Mouse (Mus musculus): ENCODE measurements around the gene Rps26. TPM values are rescaled to one million over a fixed set of nuclear protein-coding genes. Genes with fewer than 3 reads are reported as not detected.

Rps26 gene
- polyA plus RNA-seq, 1 experiment from 2014 or later, result 711 TPM

- H3K9me3 ChIP-seq, result no peaks in the 10 kb centered on the region
- H3K4me1 ChIP-seq, result no peaks in the 10 kb centered on the region
- H3K9ac ChIP-seq, result no peak overlapping the region
- no peak overlapping the region for H3K4me2 ChIP-seq
- WGBS, result 34% methylated on average over 9 of the region's 9 CpGs
- H3K4me3 ChIP-seq, result no peak overlapping the region
- no peak overlapping the region for H3K27ac ChIP-seq
- no peaks in the 10 kb centered on the region for H3K27me3 ChIP-seq
- no peaks in the 10 kb centered on the region for H3K36me3 ChIP-seq
- no peak for ATAC-seq (ENCODE audit: borderline replicate concordance, extremely low read depth, low FRiP score, low TSS enrichment)
Measured at GRCm38 (mm10) chr10:128659490-128659889, 32.9 kb upstream of the Rps26 start.

- Histone ChIP-seq H3K27me3 (no peaks in the 10 kb centered on the region), H3K27ac (no peak overlapping the region), H3K36me3 (no peaks in the 10 kb centered on the region), H3K9me3 (no peaks in the 10 kb centered on the region), H3K4me3 (no peak overlapping the region), H3K4me2 (no peak overlapping the region), H3K9ac (no peak overlapping the region), H3K4me1 (no peaks in the 10 kb centered on the region)
- ATAC-seq (ENCODE audit: borderline replicate concordance, extremely low read depth, low FRiP score, low TSS enrichment), result no peak
- WGBS, result 43% methylated on average over 9 of the region's 9 CpGs
Measured at GRCm38 (mm10) chr10:128657844-128658243, 31.3 kb upstream of the Rps26 start.

GRCm38 (mm10) chr10:128656731-128657130 is 30.2 kb upstream of the Rps26 start:
- Histone ChIP-seq H3K27me3 (no peaks in the 10 kb centered on the region), H3K27ac (no peak overlapping the region), H3K4me1 (no peaks in the 10 kb centered on the region), H3K4me2 (no peak overlapping the region), H3K9me3 (no peaks in the 10 kb centered on the region), H3K4me3 (no peak overlapping the region), H3K9ac (no peak overlapping the region), H3K36me3 (no peaks in the 10 kb centered on the region)
- WGBS, result 72% methylated on average over 1 of the region's 1 CpGs
- ATAC-seq (ENCODE audit: borderline replicate concordance, extremely low read depth, low FRiP score, low TSS enrichment), result no peak

GRCm38 (mm10) chr10:128655254-128655653 is 28.7 kb upstream of the Rps26 start:
- ATAC-seq (ENCODE audit: borderline replicate concordance, extremely low read depth, low FRiP score, low TSS enrichment), result no peak
- no peak overlapping the region for H3K9ac ChIP-seq
- H3K4me2 ChIP-seq, result no peak overlapping the region
- peak overlapping the region; percentile 33; the same call in 1 of the 2 replicates for H3K27ac ChIP-seq
- H3K36me3 ChIP-seq, result no peaks in the 10 kb centered on the region
- no peaks in the 10 kb centered on the region for H3K4me1 ChIP-seq
- WGBS, result 27% methylated on average over 3 of the region's 3 CpGs
- no peaks in the 10 kb centered on the region for H3K27me3 ChIP-seq
- H3K4me3 ChIP-seq, result no peak overlapping the region
- no peaks in the 10 kb centered on the region for H3K9me3 ChIP-seq

GRCm38 (mm10) chr10:128653866-128654265 is 27.3 kb upstream of the Rps26 start:
- no peak overlapping the region for H3K9ac ChIP-seq
- no peaks in the 10 kb centered on the region for H3K9me3 ChIP-seq
- H3K27ac ChIP-seq, result no peak overlapping the region
- WGBS, result 62% methylated on average over 4 of the region's 4 CpGs
- no peaks in the 10 kb centered on the region for H3K4me1 ChIP-seq
- H3K4me3 ChIP-seq, result no peak overlapping the region
- ATAC-seq (ENCODE audit: borderline replicate concordance, extremely low read depth, low FRiP score, low TSS enrichment), result no peak
- H3K27me3 ChIP-seq, result no peaks in the 10 kb centered on the region
- H3K36me3 ChIP-seq, result no peaks in the 10 kb centered on the region
- no peak overlapping the region for H3K4me2 ChIP-seq

GRCm38 (mm10) chr10:128646139-128647089 is 19.9 kb upstream of the Rps26 start:
- Histone ChIP-seq H3K4me2 (peak overlapping the region; percentile 89), H3K27me3 (0 out of 2 replicates have a peak, but pooled peaks cover 4% of the 10 kb centered on the region), H3K9ac (no peak overlapping the region), H3K4me1 (peaks cover 25% of the 10 kb centered on the region; the same call in 1 of the 2 replicates), H3K9me3 (no peaks in the 10 kb centered on the region), H3K27ac (no peak overlapping the region), H3K36me3 (no peaks in the 10 kb centered on the region), H3K4me3 (peak overlapping the region; percentile 50)
- 3% methylated on average over 13 of the region's 13 CpGs for WGBS
- peak; percentile 59; the same call in 1 of the 2 replicates for ATAC-seq (ENCODE audit: borderline replicate concordance, extremely low read depth, low FRiP score, low TSS enrichment)

GRCm38 (mm10) chr10:128645111-128646011 is 18.8 kb upstream of the Rps26 start, which contains the start of gene Ikzf4:
Gene Ikzf4, minus strand, starts transcription at chr10:128645991.
- Histone ChIP-seq H3K4me3 (peak within 1 kb of the TSS; percentile 50), H3K27ac (no peak within 1 kb of the TSS), H3K36me3 (no peaks in the 10 kb centered on the region), H3K9me3 (no peaks in the 10 kb centered on the region), H3K4me1 (peaks cover 25% of the 10 kb centered on the region; the same call in 1 of the 2 replicates), H3K9ac (peak within 1 kb of the TSS; percentile 53), H3K27me3 (0 out of 2 replicates have a peak, but pooled peaks cover 4% of the 10 kb centered on the region), H3K4me2 (peak within 1 kb of the TSS; percentile 89)
- WGBS, result 5% methylated on average over 35 of the region's 36 CpGs
- peak; percentile 67; the same call in 1 of the 2 replicates for ATAC-seq (ENCODE audit: borderline replicate concordance, extremely low read depth, low FRiP score, low TSS enrichment)

GRCm38 (mm10) chr10:128642749-128643148 is 16.2 kb upstream of the Rps26 start:
- ATAC-seq (ENCODE audit: borderline replicate concordance, extremely low read depth, low FRiP score, low TSS enrichment), result no peak
- 78% methylated on average over 6 of the region's 6 CpGs for WGBS

GRCm38 (mm10) chr10:128641871-128642270 is 15.3 kb upstream of the Rps26 start:
- Histone ChIP-seq H3K27me3 (0 out of 2 replicates have a peak, but pooled peaks cover 4% of the 10 kb centered on the region), H3K4me2 (no peak overlapping the region), H3K4me1 (peaks cover 25% of the 10 kb centered on the region; the same call in 1 of the 2 replicates), H3K36me3 (no peaks in the 10 kb centered on the region), H3K27ac (no peak overlapping the region), H3K9me3 (no peaks in the 10 kb centered on the region), H3K9ac (no peak overlapping the region), H3K4me3 (no peak overlapping the region)
- 0 out of 2 replicates have a peak, but pooled peaks have one; percentile 9 for ATAC-seq (ENCODE audit: borderline replicate concordance, extremely low read depth, low FRiP score, low TSS enrichment)
- WGBS, result 59% methylated on average over 7 of the region's 7 CpGs

More at GRCm38 (mm10) chr10:128642749-128643148, 16.2 kb upstream of the Rps26 start:
- H3K4me3 ChIP-seq, result no peak overlapping the region
- H3K27me3 ChIP-seq, result 0 out of 2 replicates have a peak, but pooled peaks cover 4% of the 10 kb centered on the region
- H3K36me3 ChIP-seq, result no peaks in the 10 kb centered on the region
- no peaks in the 10 kb centered on the region for H3K9me3 ChIP-seq
- H3K4me1 ChIP-seq, result peaks cover 25% of the 10 kb centered on the region; the same call in 1 of the 2 replicates
- no peak overlapping the region for H3K4me2 ChIP-seq
- H3K27ac ChIP-seq, result no peak overlapping the region
- no peak overlapping the region for H3K9ac ChIP-seq

GRCm38 (mm10) chr10:128640891-128641290 is 14.3 kb upstream of the Rps26 start:
- Histone ChIP-seq H3K27me3 (0 out of 2 replicates have a peak, but pooled peaks cover 4% of the 10 kb centered on the region), H3K9me3 (no peaks in the 10 kb centered on the region), H3K9ac (no peak overlapping the region), H3K4me3 (no peak overlapping the region), H3K36me3 (no peaks in the 10 kb centered on the region), H3K4me1 (peaks cover 17% of the 10 kb centered on the region; the same call in 1 of the 2 replicates), H3K27ac (no peak overlapping the region), H3K4me2 (no peak overlapping the region)
- WGBS, result 90% methylated on average over 15 of the region's 15 CpGs
- no peak for ATAC-seq (ENCODE audit: borderline replicate concordance, extremely low read depth, low FRiP score, low TSS enrichment)

- Histone ChIP-seq H3K27me3 (0 out of 2 replicates have a peak, but pooled peaks cover 4% of the 10 kb centered on the region), H3K9me3 (no peaks in the 10 kb centered on the region), H3K9ac (no peak overlapping the region), H3K4me3 (no peak overlapping the region), H3K4me1 (peaks cover 11% of the 10 kb centered on the region; the same call in 1 of the 2 replicates), H3K36me3 (no peaks in the 10 kb centered on the region), H3K4me2 (no peak overlapping the region), H3K27ac (no peak overlapping the region)
- ATAC-seq (ENCODE audit: borderline replicate concordance, extremely low read depth, low FRiP score, low TSS enrichment), result no peak
- WGBS, result 80% methylated on average over 14 of the region's 14 CpGs
Measured at GRCm38 (mm10) chr10:128639999-128640398, 13.5 kb upstream of the Rps26 start.

Measured in lung, embryonic 15.5 days (tissue).